Mouse (Mus musculus) megakaryocyte-erythroid progenitor cell, adult 5-6 weeks (primary cell): ENCODE results near the gene Enc1. TPM values are rescaled to one million over a fixed set of nuclear protein-coding genes. Genes with fewer than 3 reads are reported as not detected.

Experiments
- ATAC-seq: replicated peaks from 2 replicates; pipeline ENCODE4 v1.8.0; 2016; ENCODE audit warnings: mild to moderate bottlenecking, inconsistent platforms; ENCODE audit not compliant: severe bottlenecking, poor library complexity, low FRiP score, low TSS enrichment
- total RNA-seq, 2 experiments: library from RNA; stranded (forward) in 1 of 2; stranded (reverse) in 1 of 2; fragments of 200-1000, 215-1000 nt in 1 of 2; fragments of >200 nt in 1 of 2; fragmentation: Nextera tagmentation in 1 of 2; gene quantifications; 2 replicates each; pipeline ENCODE4 v1.2.3; 2014 to 2017

Gene Enc1
- total RNA-seq (2014; fragmentation: Nextera tagmentation), result 2.1 and 3.9 TPM in 2 replicates
- 3.9 and 4.6 TPM in 2 replicates for total RNA-seq (2017)

- peak; percentile 85 for ATAC-seq
These were observed at the start of gene Enc1 for GRCm38 (mm10) chr13:97240965-97241786. Enc1 (plus strand) TSS chr13:97241105.

- ATAC-seq, result no peak
These were observed 48.3 kb upstream of the Enc1 start for GRCm38 (mm10) chr13:97192649-97193048.

DNA sequence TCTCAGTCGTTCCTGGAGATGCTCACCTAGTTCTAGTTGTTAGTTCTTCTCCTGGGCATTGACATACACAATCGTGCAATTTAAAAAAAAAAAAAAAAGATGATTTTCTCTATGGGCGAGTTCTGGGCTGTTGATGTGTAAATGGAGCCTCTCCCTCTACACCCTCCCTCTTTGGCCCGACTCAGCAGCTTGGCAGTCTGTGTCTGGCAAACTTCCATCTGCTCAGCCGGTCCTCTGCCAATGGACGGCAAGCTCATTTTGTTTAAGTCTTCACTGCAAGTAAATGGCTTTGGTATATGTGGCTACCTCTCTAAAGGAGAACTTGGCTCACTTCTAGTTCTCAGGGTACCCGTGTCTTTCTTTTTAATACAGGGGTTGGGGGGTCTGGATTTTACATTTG, 47.5 kb upstream of the Enc1 start:
- no peak for ATAC-seq

DNA sequence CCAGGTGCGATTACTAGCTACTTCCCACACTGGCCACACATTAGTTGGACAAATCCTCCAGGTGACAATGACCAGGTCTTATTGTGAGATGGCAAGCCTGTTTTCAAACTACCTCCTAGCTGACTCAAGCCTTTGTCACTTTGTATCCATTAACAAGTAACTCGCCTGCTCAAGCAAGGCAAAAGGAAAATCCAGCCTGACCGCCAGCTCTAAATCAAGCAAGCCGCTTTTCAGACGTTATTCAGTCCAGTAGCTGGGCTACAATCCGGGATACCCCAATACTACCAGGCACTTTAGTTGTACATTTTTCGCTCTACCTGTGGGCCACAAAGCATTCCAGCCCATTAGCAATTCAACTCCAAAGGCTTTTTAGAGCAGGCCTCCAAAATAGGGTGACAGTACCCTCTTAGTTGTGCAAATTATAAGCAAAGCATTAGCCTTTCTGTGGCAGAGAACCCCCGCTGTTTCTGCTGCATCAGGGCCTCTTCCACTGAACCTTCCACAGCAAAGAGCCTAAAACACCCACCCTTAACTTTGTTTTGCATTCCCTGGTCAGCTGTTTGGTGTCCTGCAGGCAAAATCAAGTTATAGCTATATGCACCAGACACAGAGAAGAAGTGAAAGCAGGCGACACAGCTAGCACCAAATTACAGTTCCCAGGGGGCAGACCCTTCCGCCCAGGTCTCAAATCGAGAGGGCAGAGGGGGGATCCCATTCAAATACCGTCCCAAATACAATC, 44.5 kb upstream of the Enc1 start:
- no peak for ATAC-seq

GRCm38 (mm10) chr13:97196925-97197218, 44.0 kb upstream of the Enc1 start:
- no peak for ATAC-seq

DNA sequence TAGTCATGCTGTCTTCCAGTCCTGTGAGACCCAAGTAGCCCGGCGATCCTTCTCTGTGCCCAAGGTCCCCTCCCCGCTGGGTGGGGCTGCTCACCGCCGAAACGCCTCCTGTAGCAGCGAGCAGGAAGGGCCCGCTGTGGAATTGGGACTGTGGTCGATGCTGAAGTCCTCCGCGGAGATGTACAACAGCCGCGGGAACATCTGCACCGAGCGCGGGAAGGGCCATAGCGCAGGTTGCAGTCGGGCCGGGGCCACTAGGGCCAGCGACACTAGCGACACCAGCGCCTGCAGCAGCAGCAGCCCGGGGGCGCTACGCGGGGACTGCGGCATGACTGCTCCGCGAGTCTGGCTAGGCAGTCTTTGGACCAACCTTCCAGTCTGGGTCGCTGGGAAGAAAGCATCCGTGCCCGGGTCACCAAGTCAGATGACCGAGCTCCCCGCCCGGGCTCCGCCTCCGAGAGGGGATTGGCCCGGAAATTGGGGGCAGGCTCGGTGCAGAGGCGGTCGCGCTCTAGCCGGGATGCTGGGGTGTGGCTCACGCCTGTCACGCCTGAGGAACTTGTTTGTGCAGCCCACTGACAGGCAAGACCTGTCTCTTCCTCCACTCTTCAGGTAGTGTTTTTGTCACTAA, 42.9 kb upstream of the Enc1 start, which contains the start of gene Hexb:
Gene Hexb, minus strand, starts transcription at position 426 of the 631 bp plus-strand sequence.
- ATAC-seq, result peak; percentile 99

GRCm38 (mm10) chr13:97199123-97199522, 41.8 kb upstream of the Enc1 start:
- no peak for ATAC-seq

- no peak for ATAC-seq
These were observed 39.8 kb upstream of the Enc1 start for GRCm38 (mm10) chr13:97201076-97201475.

DNA sequence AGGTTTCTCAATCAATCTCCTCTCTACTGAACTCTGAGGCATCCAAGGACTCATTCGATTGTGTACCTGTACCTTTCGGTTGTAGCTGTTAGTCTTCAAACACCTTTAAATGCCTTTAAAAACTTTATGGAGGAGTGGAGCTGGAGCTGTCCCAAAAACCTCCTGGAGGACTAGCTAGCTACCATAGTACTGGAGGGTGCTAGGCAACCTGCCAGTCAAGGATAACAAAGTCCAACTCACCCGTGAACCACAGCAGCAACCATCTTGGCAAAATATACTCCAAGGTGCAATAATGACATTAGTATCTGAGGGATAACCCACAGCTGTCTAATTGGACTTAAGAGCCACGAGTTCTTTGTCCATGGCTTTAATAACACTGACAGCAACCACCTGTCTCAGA, 39.0 kb upstream of the Enc1 start:
- no peak for ATAC-seq

DNA sequence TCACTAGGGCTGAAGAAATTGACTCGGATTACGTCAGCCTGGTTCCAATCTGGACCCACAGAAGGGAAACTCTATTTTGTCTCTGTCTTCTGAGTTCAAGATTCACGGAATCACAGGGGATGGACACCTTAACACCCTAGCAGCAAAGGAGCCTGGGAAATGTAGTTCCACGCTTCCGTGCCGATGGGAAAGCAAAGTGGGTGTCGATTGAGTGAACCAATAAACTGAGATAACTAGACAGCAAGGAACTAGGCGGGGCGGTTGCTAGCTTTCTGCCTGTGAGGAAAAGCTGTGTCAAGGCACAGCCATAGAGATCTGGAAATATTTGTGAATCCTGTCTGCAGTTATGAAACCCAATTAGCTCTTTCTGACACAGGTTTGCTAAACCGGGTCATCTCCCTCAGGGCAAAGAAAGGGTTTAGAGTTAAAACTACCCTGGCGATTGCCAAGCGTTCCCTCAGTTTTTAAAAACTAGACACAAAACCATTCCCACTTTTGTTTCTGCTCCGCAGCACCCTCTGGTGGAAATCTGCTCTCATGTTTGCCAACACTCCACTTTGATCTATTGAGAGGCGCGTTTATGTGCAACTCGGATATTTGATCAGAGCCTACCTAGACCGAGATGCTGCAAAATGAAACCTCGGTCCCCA, 35.7 kb upstream of the Enc1 start:
- ATAC-seq, result peak; percentile 93

GRCm38 (mm10) chr13:97206046-97206445, 34.9 kb upstream of the Enc1 start:
- ATAC-seq, result no peak

DNA sequence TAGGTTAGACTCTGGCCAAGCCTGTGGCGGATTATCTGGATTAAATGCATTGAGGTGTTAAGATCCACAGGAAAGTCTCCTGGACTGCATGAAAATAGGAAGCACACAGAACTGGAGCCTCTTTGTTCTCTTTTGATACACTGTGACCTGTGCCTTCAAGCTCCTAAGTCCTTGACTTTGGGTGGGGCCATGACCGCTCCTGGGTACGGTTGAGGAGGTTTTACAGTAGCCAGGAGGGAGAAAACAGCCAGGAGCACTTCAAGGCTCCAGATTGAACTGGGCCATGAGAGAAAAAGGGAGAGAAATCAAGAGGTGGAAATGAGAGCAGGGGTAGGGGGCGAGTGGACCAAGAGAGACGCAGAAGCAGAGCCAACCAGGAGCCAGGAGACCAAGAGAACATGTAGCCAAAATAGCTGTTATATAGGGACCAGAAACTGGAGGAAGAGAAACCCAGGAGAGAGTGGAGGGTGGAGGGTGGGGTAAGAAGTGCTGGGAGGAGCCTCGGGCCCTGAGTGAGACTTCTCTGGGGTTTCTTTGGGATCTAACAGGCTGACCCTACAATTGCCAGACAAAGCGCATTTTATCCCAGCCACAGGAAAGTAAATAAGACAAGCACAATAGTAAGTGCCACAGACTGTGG, 33.3 kb upstream of the Enc1 start:
- no peak for ATAC-seq

DNA sequence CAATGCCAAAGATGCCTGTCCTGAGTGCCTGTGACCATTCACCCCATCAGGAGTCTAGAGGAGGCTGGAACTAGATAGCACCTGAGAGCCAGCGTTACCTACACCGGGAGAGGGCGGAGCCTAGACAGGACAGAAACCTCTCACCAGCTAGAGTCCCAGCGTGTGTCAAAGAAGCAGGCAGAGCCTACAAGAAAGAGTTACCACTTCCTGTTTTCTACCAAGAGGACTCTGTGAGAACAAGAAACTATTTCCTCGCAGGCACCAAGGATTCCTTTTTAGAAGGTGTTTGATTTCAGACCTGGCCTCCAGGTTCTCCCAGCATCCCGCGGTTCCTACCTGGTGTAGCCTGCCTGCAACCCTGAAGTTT, 32.8 kb upstream of the Enc1 start:
- no peak for ATAC-seq

GRCm38 (mm10) chr13:97208500-97209010, 32.4 kb upstream of the Enc1 start:
- ATAC-seq, result no peak

- ATAC-seq, result no peak
These were observed 26.2 kb upstream of the Enc1 start for GRCm38 (mm10) chr13:97214583-97215268.

DNA sequence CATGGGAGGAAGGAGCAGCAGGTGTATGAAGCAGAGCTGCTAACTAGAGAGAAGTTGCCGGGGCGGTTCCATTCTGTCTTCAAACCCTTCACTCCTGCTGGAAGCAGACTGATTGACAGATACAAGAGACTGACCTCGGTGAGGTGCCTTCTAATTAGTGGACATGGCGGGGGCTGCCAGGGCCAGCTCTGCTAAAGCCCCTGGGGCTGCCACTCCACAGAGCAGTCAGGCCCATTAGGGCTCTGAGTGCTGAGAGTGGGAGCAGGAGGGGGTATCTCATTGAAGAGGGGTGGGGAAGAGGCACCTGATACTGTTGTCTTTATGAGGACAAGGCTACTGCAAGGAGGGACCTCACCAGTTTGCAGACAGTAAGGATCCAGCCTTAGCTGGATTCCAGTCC, 25.3 kb upstream of the Enc1 start:
- ATAC-seq, result no peak

GRCm38 (mm10) chr13:97216196-97216595, 24.7 kb upstream of the Enc1 start:
- ATAC-seq, result no peak

DNA sequence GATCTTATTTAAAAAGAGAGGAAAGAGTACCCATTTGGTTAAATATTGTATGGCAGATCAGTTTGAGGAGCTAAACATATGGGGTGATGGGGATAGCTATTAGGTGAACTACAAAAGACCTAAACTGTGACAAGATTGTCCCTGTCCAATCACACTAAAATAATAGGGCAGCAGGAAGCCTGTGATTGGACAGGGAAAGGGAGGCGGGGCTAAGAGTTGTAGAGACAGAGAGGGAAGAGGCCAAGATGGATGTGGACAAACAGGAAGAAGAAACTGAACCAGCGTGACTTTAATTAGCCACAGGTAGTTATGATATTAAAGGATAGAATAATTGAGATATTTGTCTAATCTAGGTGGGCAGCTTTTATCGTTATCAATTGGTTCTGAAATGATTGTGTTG, 20.9 kb upstream of the Enc1 start:
- no peak for ATAC-seq

GRCm38 (mm10) chr13:97223856-97224255, 17.0 kb upstream of the Enc1 start:
- ATAC-seq, result no peak
